Mouse (Mus musculus) urinary bladder, postnatal 4 days (tissue): ENCODE measurements around the gene Egln3.

Experiments used
- DNase-seq, 2 experiments: peaks; one replicate each; pipeline ENCODE4 v3.0.0; 2021 to 2022; ENCODE audit warnings: low spot score in 2 of 2

The Egln3 gene

DNA sequence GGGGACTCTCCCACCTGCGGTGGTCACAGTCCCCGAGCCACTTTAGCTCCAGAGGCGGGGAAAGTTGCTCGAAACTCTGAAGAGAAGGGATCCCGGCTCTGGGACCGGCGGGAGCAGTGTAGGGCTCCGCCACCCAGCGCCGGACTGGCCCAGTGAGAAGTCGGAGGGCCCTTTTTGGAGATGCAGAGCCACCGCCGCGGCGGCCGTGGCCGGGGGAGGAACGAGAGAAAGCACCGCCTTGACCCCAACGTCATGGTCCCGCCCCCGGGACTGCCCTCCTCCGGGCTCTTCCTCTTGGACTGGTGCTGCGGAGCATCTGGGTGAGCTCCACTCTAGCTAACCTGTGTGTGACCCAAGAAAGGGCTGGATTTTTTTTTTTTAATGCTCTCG lies at the start of gene Egln3:
Egln3 (minus strand) TSS at position 205 of the 390 bp plus-strand sequence.
- DNase-seq, result peak; percentile 83 to 89

DNA sequence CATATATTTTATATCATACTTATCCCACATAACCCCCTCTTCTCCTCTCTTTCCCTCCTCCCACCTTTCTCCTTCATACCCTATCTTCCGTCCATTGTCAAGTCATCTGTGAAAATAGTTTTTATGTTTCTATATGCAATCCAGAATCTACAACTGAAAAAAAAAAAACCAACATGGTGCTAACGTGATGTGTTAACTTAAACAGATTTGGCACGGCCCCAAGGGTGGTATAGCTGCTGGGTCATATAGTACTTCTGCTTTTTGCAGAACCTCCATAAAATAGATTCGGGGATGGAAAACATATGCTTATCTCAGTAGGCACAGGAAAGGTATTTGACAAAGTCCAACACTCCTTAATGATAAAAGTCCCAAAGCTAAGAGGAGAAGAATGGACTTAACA lies 49.8 kb upstream of the Egln3 start:
- DNase-seq, result no peak

- DNase-seq, result no peak
These were observed 48.3 kb upstream of the Egln3 start for GRCm38 (mm10) chr12:54251942-54252400.

DNA sequence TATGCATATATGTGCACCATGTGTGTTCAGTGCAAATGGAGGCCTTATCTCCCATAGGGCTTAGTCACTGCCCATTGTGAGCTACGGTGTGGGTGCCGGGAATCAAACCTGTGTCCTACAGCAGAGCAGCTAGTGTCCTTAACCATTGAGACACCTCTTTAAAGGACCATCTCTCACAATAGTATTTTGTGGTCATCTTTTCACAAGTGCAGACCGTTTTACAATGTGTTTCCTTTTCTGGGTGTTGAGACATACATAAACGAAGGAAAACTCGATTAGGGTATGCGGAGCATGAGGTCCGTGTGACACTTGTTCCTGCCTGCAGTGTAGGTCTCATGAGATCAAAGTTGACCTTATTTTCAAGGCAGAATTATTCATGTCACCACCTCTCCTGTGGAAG lies 44.2 kb upstream of the Egln3 start:
- no peak for DNase-seq

DNA sequence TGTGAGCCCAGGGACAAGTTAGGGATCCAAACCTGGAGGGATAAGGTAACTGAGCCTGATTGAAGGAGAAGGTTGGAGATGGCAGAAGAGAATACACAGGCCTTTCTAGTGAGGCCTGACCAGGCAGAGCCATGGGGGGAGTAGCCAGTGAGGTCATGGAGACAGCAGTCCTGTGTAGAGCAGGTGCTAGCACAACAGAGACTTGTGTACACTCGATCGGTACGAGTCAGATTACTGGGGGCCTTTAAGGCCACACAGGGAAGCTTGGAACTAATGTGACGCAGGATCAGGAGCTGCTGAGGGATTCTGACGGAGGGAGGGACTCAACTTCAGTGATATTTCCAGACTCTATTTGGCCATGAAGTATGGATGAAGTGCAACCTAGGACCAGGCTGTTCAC lies 39.5 kb upstream of the Egln3 start:
- no peak for DNase-seq

GRCm38 (mm10) chr12:54241976-54242375 lies 38.3 kb upstream of the Egln3 start:
- DNase-seq, result no peak

GRCm38 (mm10) chr12:54233794-54234193 lies 30.1 kb upstream of the Egln3 start:
- DNase-seq, result no peak

DNA sequence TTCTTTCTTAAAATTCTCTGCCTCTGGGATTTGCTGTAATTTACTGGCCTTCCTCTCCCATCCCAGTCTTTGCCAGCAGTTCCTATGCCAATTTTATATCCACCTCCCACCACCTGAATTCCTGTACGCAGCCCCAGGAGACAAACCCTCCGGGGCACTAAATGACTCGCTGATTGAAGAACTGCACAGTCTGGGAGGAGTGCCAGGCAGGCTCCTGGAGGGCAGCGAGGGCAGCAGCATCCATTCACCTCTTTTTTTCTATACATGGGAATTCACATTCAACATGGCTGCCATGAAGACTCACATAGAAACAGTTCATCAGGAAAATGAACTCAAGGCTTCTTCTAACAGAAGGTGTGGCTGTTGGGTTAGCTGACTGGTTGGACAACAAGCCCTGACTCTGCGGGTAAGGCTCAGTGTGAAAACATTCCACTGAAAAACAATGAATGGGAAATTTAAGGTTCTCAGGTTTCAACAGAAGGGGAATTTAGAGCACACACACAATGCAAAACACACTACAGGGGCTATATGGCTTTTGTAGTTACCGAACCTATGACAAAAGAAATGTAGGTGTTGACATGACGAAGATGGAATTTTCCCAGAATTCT lies 29.4 kb upstream of the Egln3 start:
- DNase-seq, result no peak

DNA sequence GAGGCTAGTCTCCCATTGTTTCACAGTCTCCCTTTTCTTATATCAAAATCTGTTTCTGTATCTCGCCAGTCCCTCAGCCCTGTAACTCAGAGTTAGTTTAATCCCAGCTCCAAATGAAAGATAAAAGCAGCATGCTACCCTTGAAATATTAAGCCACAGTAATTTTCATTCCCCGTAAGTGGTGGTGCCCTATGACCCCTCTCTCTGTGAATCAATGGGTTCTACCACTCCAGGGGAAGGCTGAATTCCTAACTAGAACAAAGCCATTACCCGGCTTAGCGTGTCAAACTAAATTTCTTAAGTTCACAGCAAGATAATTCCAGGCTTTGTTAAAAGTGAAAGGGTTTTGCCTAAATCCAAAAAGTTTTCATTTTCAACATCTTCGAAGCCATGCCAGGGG lies 28.8 kb upstream of the Egln3 start:
- no peak for DNase-seq

- DNase-seq, result no peak
These were observed 23.9 kb upstream of the Egln3 start for GRCm38 (mm10) chr12:54227551-54227950.

GRCm38 (mm10) chr12:54226341-54226740 lies 22.7 kb upstream of the Egln3 start:
- DNase-seq, result no peak

- no peak for DNase-seq
These were observed 21.9 kb upstream of the Egln3 start for GRCm38 (mm10) chr12:54225610-54226009.

- DNase-seq, result no peak
These were observed 21.4 kb upstream of the Egln3 start for GRCm38 (mm10) chr12:54225090-54225489.

DNA sequence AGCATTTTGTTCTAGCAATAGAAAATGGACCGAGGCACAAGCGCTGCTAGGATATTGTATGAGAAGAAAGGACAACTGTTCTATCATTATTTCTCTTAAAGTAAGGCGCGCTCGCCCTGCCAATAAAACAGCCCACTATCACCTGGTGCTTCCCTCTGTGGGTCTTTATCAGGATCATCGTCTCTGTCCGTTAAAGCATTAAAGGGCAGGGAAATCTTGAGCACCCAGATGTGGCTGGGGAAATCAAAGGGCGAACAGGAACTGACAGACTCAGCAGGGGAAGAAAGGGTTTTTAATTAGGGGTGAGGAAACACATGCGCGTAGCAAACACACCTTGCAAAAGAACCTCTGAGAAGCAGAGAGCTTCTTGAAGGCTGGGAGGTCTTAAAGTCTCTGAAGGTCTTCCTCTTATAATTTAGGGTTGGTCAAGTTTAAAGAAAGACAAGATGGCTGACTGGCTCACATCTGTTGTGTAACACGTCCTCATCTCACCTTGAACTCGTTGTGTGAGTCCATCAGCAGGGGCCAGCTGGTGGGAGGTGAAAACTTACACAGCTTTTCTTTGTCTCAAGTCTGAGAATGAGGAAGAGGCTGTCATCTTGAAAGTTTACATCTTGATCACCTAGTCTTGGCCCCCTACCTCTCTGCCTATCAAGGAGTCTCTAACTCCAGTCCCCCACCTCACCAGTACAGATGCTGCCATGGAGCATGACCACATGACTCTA lies 18.5 kb upstream of the Egln3 start:
- no peak for DNase-seq

GRCm38 (mm10) chr12:54216673-54217072 lies 13.0 kb upstream of the Egln3 start:
- no peak for DNase-seq

- no peak for DNase-seq
These were observed 10.8 kb upstream of the Egln3 start for GRCm38 (mm10) chr12:54214426-54214825.

DNA sequence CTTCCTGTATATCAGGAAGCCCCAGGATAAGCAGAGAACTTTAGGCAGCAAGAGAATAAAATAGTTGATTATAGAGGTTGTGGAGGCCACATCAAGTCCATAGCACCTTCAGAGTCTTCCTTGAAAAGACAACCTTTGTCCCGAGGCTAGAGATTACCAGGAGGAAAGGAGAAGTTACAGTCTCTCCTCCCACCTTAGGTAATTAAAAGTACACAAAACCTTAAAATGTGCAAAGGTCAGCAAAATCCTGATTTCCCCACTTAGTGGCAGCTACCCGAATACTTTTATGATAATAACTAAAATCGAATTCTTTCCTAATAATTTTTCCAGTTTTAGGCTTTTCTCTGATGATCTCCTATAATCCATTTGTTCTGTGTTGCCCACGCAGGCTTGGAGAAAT lies 10.2 kb upstream of the Egln3 start:
- no peak for DNase-seq

DNA sequence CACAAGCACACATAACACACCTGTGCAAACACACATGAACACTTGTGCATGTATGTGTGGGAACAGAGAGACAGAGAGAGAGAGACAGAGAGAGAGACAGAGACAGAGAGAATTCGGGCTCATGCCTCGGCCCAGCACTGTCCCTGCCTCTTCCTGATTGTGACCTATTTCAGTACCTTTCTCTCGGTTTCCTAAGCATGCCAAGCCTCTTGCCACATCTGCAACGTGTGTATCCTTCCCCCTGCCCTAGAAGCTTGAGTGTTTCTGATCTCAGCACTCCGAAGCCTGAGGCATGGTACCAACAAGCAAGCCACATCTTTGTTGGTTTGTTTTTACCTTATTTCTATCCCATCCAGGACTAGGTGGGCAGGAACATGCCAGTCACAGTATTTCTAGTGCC lies 9.6 kb upstream of the Egln3 start:
- DNase-seq, result no peak

GRCm38 (mm10) chr12:54209182-54209563 lies 5.5 kb upstream of the Egln3 start:
- no peak for DNase-seq

DNA sequence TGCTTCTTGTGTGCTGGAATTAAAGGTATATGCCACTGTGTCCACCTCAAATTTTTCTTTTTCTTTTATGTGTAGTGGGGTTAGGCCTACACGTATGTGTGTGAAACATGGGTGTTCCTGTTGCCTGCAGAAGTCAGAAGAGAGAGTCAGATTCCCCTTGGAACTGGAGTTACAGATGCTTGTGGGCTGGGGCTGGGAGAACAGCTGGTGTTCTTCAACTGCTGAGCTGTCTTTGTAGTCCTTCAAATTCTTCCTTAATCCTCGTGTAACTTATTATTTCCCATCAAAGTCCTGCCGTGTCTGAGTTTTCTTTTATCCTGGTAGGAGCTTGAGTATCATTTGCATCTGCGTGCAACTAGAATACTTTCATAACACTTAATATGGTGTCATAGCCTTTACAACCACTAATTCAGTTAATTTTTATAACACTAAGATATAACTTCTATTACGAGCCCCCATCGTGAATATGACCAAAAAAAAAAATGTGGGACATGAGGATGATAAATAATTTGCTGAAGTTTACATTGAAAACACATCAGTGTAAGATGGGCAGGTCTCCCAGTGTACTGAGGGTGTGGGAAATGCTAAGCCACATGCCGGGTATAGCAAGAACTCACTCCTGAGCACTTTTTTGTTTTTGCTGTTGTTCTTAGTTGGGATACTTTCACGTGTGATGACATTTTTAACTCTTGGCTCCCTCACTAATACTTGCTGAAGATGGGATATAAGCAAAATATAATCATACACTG lies 4.9 kb upstream of the Egln3 start:
- no peak for DNase-seq

DNA sequence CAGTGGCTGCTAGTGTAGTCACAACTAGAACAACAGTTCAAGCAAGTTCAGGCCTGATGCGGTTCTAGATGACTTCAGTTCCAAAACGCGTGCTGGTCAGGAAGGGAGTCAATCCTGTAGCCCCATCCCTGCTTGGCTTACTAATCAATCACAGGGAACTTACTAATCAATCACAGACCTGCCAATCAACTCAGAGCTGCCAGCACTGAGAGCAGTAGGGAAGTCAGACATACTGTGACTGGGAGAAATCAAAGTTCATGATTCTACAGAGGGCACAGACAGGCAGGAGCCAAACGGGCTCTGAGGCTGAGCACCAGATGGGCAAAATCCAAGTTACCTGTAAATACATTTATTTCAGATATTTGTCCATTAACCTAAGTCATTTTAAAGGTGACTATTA lies 2.1 kb upstream of the Egln3 start:
- no peak for DNase-seq

DNA sequence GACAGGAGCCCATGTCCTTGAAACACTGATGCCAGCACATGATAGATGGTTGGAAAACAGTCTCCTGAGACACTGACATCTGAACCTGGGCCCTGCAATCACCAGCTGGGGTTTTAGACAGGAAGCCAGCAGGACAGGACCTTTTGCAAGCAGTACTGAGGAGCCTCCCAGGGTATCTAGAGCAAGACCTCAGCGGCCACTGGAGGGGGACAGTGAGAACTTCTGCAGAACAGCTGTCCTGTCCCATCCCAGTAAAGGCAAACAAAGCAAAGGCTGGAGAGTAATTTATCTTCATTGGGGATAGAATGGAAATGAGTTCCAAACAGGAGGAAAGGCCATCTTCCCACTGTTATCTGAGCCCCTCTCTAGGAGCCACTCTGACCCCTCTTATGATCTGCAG lies 1.5 kb upstream of the Egln3 start:
- no peak for DNase-seq
